Mouse (Mus musculus): ENCODE measurements at regions not wholly inside any gene's neighbourhood (a gene's known extent, or its start where the extent isn't known, plus 50 kb on each side); places are given as distances from the start of the nearest gene placed in this dataset.

DNA sequence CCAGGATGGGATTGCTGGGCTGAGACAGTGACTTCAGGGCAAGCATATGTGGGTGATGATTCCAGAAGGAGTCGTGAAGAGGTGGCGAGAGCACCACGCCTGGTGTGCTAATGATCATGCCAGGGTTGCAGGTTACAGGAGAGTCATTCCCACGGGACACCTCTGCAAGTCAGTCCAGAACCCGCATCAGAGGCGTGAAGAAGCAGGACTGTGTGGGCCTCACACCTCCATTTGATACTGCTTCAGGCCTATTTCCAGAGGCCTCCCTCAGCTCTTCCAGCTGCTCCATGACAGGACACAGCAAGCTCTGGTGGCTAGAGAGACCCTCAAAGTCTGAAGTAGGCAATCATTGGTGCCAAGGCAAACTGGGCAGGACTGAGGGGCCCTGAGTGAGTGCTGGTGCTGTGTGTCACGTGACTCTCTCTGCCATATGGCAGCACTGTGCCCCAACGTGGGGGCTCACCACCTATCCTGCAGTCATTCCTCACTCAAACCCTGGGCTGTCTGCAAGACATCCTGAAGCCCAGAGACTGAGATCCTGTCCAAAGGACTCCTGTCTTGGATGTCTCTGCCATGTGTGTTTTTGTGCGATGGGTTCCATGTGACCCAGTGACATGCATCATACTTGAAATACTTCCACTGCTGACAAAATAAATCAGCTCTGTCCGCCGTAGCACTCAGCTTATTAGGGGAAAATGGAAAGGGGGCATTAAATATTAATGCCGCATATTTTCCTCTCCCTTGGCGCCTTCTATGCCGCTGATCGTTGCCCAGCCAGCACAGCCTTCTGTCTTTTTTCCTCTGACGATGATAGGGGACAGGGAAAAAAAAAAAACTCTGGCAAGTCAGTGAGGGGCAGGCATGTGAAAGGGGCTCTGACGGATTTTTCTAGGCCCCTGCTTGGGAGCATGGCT is 247.6 kb upstream of the Habp2 start:
- no peak for DNase-seq (ENCODE audit: low spot score)

DNA sequence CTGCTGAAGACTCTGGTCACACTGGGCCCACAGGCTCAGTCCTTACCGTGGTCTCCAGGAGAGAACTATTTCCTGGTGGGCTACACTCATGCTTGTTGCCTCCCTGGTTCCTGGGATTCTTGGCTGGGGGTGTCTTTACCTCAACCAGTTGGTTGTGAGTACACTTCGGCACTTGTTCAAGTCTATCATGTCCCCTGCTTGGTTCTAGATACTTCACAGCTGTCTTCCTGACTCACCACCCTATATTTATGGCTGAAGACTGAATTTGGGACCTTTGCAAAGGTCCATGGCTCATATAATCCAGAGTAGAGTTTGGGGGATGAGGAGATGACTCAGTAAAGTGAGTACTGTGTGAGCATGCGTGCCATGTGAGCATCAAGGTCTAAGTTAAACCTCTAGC is 245.0 kb upstream of the Habp2 start:
- DNase-seq (ENCODE audit: low spot score) = no peak

DNA sequence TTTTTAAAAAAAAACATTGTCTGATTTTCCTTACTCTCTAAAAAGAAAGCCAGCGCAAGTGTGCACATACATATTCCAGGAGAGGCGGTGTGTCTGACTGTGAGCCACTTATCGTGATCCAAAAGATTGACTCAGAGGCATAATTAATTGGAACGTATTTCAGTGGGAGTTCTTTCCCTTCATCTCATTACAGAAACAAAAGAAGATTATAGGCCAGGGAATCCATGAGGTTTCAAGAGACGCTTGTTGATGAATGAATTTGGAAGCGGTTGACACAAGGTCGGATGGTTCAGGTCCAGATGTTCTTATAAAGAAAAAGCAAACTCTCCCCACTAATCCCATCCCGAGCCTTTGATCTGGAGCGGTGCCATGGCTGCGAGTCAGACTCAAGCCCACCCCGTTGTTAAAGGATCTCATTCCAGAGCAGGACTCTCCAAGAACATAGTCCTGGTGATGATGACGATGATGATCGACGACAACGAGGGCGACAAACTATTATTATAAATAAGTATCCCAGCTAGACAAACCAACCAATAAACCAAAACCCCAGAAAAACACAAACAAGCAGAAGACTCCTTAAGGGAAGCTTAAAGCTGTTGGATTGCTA is 240.1 kb upstream of the Habp2 start:
- DNase-seq (ENCODE audit: low spot score) = no peak

DNA sequence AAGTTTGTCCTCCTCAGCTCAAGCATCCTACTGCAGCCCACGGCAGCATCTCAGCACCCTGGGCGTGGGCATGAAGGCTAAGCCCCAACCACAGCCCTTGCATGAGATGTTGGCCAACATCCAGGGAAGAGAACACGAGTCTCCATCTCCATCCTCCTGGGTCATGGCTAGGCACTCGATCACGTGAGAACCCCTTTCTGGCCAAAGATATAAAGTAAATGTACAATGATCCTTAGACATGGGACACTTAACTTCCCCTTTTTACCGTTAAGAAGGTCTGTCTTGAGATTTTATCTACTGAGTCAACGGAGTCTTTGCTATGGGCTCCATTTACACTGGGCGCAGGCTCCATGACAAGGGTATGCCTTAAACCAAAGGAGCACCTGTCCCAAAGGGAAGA is 232.8 kb upstream of the Habp2 start:
- no peak for DNase-seq (ENCODE audit: low spot score)

DNA sequence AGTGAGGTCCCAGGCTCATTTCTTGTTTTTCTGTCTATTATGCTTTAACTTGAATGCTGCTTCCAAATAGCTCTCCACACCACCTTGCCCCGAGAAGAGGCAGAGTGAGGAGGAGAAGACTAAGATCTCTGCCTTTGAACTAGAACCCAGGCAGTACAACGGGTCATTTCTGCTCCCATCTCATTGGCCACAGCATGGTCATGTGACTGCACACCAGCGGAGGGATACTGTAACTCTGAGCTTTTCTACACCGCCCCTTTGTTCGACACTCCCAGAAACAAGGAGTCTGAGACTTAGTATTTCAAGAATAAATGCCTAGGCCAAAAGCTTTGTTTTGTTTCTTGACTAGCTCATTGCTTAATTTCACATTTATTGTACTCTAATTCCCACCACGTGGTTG is 230.5 kb upstream of the Habp2 start:
- DNase-seq (ENCODE audit: low spot score) = no peak

DNA sequence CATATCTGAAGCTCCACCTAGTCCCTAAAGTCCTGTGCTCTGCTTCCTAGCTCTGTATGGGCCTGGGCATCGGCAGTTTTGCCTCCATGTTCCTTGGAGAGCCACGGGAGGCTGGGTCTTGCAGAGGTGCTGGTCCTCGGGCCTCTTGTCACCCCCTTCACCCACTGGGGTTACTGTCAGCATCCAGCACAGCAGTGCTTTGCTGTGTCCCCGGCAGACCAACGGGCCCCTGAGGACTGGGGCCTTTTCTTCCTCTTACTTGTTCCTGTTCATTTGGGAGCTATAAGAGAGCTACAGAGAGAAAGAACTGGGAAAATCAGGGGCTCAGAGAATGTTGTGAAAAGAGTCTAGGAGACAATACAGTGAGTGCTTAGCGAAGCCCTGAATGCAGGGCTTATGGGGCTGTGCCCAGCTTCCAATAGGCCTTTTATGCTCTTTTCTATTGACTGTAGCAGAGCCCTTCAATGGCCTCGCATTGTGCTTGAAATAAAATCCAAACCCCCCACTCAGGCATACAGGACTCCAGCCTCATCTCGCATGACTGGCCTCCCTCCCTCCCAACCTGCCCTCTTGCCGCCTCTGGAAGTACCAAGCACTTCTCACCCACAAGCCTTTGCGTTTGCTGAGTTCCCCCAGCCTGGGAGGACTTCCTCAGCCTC is 224.9 kb upstream of the Habp2 start:
- DNase-seq (ENCODE audit: low spot score) = no peak

DNA sequence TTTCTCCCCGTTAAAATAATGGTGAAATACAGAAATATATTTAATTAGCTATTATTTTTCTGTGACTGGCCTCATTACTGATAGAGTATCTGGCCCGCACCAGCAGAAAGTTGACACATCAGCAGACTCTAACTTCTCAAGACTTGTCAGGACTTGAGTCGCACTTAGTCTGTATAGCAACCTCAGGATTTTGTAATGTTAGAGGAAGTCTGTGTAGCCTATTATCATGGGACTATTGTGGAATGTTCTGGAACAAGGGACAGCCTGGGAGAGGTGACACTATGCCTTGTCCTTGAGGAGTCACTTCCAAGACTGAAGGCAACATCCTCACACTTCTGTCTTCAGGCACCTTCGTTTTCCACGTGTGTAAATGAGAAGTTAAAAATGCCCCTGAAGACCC is 223.8 kb upstream of the Habp2 start:
- no peak for DNase-seq (ENCODE audit: low spot score)

DNA sequence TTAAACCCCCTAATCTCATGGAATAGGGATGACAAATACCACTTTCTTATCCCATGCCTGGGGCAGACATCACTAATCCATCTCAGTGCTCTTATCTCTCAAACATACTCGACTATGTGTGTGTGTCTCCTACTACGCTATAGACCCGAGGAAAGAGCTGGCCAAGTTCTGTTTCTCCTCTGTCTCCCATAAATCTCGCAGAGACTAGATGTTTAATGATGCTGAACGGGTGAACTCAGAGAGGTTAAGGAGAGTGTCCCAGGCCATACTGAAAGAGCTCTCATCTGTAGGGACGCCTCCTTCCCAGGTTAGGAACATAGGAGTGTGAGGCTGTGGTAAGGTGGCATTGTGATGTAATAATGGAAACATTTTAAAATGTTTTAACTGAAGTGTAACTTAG is 221.2 kb upstream of the Habp2 start:
- DNase-seq (ENCODE audit: low spot score) = no peak

DNA sequence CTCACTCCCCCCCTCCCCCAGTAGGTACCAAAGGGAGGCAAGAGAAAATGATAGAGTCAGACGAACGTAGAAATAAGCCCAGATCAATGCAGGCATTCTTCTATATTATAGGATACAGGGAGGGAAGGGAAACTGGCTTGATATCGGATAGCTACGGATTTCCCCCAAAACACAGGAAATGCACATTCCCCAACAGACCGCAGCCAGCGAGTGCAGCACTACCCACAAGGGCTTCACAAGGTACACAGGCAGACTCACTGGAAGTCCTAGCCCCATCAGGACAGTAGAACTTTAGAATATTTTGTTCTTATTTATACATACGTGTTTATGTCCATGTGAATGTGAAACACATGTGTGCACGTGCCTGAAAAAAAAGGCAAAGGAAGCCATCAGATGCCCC is 218.8 kb upstream of the Habp2 start:
- DNase-seq (ENCODE audit: low spot score) = no peak

DNA sequence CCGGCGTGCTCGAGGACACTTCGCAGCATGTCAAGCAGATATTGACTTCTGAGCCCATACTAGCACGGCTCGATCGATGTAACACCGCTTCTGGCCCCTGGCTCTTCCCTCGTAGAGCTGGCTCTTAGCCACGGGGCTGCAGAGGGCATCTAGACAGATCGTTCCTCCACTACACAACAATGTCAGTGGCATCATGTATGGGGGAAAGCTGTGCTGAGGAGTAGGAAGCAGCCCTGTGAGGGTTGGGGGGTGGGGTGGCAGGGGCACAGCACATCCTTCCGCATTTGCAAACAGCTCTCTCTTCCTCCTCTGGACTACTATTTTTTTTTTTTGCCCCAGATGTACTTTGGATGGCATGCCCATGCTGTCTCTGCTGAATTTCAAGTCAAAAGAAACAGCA is 218.1 kb upstream of the Habp2 start:
- no peak for DNase-seq (ENCODE audit: low spot score)

DNA sequence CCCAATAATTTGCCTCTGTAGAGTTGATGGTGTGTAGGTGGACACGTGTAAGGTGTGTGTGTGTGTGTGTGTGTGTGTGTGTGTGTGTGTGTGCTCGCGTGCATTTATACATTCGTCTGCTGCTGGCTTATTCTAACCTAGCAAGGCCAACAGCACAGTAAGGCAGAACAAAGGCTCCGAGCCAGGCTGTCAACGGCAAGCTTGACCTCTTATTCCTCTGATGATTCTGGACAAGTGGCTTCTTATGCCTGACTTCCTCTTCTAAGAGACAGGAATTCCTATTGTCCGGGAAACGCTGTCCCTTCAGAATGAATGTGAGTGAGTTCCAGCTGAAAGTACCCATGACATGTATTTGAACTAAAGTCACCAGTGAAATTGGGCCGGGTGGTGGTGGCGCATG is 217.7 kb upstream of the Habp2 start:
- no peak for DNase-seq (ENCODE audit: low spot score)

DNA sequence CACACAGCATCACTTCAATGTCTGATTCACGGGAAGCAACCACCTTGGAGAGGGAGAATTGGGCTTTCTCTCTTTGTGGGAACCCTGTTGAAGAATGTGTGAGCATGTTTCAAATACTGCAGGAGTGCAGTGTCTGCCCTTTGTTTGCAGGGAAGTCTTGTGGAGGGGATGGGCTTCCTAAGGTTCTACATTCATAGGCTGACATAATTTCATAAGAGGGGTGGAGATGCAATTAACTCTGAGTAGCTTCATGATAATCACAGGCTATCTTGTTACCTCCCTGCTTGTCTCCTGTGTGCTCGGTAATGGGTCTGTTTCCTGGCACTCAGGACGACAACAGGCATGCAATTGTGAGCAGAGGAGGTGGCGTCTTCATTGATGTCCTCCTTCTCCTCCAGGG is 215.6 kb upstream of the Habp2 start:
- no peak for DNase-seq (ENCODE audit: low spot score)

DNA sequence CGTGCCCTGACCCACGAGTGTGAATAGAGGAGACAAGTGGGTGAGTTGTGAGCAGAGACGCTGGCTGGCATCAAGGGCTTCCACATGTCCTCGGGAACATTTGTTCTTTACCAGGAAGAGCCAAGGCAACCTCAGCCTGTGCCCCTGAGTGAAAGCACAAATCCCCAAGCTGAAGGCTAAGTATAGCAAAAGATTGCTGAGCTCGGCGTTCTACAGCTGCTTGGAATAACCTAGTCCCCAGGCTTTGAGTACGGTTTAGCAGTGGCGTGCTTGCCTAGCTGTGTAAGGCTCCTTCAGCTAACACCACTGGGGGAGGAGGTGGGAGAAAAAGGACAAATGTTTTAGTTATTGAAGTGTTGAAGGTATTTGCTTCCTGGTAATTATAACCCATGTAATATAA is 210.8 kb upstream of the Habp2 start:
- DNase-seq (ENCODE audit: low spot score) = no peak

DNA sequence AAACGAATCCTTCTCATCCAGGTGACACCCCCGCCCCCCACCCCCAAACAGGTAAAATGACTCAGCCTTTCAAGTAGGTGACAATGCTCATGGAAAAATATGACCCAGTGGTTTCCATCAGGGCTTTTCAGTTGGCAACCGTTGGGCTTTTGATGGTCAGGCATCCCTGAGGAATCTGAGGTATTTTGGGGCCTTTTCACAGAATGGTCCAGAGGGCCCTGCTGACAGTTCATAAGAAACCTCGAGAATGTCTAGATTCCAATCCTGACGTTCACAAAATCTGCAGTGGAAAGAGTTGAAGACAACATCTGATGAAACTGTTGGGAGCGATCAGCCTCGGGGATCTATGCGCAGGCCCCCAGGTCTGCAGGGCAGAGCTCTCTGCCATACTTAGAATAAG is 209.4 kb upstream of the Habp2 start:
- no peak for DNase-seq (ENCODE audit: low spot score)

DNA sequence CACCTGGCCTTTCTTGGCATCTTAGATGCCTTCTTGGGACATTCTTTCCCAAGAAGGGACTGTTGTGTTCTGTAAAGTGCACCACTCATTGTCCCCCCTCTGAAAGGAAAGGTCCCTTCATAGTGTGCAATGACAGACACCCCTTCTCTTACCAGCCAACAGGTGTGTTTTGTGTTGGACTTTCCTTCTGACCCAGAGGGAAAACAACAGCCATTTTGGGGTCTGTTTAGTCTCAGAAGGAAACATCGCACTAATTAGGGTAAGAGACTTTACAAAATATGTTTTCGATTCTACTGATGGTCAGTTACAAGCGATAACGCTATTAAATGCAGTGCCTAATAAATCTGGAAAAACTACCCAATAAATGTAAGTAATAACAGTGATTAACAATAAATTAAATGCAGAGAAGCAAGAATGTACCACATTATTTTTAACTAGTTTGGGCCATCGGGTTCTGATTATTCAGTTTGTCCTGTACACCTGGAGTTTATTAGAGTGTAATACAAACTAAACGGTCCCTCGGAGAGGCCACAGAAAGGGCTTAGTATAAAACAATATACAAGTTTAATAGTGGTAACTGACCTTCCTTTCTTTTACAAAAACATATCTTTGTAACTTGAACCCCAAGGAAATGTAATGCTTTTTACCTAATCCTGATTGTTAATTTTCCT is 200.4 kb upstream of the Habp2 start:
- no peak for DNase-seq (ENCODE audit: low spot score)

DNA sequence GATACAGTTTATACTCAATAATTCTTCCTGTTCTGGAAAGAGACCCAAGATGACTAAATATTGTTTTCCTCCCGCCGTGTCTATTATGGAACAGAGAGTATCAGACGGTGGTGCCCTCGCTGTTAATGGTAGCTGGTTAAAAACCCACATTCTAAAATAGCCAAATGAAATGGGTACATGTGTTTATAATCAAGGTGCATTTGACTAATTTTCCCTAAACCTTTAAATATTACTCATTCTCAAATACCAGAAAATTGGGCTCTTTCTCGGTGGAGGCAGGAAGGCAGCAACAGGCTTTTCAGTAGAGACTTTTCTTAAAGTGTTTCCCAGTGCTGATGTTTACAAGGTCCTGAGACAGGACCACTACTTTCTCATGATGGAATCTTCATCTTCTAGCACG is 199.8 kb upstream of the Habp2 start:
- no peak for DNase-seq (ENCODE audit: low spot score)

DNA sequence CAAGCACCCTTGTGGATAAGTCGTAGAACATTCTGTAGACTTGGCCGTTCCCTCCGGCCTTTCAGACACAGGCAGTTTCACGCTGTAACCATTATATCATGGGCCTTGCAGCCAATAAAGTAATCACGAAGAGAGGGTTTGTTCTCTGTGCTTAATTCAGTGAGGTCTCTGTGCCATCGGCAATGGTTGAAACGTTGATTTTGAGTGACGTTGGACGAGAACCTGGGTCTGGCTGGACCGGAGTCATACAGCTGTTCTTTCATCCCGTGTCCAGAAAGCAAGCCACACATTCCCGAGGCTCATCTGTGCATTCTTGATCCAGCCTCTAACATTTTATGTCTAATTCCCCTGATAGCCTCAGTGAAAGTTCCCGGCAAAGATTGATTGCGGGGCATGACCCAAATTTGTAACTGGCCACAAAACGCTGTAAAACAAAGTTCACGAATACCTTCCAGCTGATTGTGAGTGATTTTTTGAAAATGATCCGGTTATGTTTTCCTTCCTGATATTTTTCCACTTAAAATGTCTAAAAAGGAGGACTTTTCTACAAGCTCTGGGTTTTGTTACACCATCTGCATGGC is 197.1 kb upstream of the Habp2 start:
- DNase-seq (ENCODE audit: low spot score) = no peak

DNA sequence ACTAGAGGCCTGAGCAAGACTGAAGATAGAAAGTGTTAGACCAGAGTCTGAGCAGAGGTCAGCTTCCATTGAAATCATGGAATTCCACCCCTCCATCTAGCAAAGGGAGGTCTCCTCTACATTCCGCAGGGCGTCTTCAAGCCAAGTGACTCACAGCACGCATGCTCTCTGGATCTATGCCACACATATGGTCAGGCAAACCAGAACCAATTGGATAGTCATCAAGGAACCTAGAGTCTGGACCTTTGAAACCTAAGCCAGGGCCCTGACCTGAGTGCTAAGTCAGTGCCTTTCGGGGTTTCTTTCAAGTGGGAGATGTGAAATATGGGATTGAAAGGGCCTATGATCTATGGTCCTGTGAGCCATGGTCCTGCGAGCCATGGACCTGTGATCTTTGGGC is 195.4 kb upstream of the Habp2 start:
- DNase-seq (ENCODE audit: low spot score) = no peak

DNA sequence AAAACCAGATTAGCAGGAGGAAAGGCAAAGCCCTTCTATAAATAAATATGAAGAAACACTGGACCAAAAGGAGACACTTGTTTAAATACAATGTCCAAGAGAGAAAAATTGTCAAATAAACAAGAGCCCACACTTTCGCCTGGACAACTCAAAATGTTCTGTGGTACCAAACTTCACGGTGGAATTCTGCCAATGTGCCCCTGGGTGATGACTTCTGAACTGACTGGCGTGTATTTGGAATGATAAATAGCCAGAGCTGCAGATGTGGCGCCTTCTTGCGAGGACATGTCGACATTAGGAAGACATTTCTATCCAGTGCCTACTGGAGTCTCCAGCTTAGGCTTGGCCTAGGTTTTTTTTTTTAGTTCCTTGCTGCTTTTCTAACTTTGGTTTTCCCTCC is 191.1 kb upstream of the Habp2 start:
- no peak for DNase-seq (ENCODE audit: low spot score)

DNA sequence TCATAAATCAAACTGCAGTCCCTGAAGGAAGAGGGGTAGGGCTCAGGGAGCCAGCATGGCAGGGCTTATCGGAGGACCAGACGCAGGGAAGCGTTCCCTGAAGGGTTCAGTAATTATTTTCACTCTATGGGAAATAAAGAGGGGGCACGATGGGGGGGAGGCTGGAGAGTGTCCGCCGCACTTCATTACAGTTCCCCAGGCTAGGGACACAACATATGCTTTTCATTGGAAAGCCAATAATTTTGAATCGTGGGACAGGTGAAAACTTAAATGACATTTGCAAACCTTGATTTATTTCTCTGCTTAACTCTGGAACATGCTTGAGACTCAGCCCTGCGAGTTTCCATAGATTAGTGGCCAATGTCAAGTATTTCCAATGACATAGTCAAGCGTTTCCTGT is 187.2 kb upstream of the Habp2 start:
- no peak for DNase-seq (ENCODE audit: low spot score)

DNA sequence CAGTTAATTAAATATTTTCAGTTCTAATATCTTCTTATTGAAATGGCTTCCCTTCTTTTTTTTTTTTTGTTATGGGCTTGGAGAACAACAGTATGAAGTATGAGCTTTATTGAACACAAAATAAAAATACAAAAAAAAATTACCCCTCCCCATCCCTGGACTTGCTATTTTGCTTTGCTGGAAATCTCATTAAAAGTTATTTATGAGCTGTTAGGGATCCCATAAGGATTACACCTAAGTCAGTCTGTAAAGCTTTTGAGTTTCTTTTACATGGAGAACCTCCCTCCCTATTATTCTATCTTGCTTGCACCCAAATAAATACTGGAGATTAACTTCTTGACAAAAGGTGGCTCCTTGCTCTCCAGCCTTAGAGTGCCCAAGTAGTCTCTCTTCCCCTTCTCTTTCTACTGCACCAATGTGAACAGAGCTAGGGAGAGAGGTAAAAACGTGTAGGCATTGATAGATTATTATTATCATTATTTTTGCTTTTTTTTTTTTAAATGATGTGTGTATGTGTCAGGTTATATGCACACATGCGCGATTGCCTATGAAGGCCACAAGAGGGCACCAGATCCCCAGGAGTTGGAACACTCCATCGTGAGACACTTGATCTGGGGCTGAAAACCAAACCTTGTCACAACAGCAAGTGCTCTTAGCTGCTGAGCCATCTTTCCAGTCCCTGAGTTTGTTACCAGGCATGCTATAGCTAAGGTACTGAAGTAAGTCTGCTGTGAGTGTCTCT is 186.6 kb upstream of the Habp2 start:
- peak; percentile 9 for DNase-seq (ENCODE audit: low spot score)
